Mouse (Mus musculus): ENCODE measurements around the gene Kpna6. TPM values are rescaled to one million over a fixed set of nuclear protein-coding genes. Genes with fewer than 3 reads are reported as not detected.
"Not testable (repeated sequence)": the region's sequence is repeated elsewhere in the genome, so short reads cannot be mapped to it uniquely, and the experiment has no call there.

Kpna6 gene
- 15.3 TPM in 2 replicates for polyA plus RNA-seq (2015; fragmentation: Nextera tagmentation; extraction: Ambion mirVana)

DNA sequence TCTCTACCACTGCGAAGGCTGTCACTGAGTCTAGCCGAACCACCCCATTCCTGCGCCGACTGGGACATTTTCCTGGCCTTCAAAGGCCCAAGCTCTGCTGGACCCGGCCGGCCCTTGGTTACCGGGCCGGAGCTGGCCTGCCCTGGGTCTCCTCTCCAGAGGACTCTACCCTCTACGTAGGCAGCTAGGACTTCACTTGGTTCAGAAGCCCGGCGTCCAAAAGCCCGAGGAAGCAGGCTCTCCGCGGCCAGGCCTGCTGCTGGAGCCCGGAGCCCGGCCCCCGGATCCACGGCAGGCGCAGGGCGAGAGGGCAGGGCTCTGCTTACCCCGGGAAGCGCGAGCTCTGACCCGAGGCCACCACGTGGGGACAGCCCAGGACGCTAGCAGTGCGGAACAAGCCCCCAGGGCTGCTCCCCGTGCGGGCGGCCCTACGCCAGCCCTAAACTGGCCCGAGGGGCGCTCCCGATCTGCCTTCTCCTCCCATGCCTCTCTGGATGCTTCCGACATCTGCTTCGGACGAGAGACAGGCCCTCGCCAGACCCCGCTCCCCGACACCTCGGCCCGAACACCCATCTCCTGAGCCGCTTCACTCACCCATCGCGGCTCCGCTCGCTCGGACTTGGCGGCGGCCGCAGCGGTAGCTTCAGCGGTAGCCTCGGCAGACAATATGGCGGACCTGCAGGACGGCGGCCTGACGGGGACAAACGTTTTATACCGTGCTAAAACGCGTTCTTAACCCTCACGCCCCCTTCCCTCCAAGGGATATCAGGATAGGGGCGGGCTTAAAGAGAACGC, at the start of gene Kpna6:
TSS of gene Kpna6 (minus strand) at position 685 of the 795 bp plus-strand sequence.
- H3K4me2 ChIP-seq, result peak within 1 kb of the TSS; percentile 64
- peak; percentile 82 for ATAC-seq (ENCODE audit: insufficient number of reproducible peaks, low FRiP score, low TSS enrichment, low read depth)
- H3K9me3 ChIP-seq, result no peaks in the 10 kb centered on the region
- H3K27me3 ChIP-seq, result no peaks in the 10 kb centered on the region
- peaks cover 15% of the 10 kb centered on the region for H3K4me1 ChIP-seq
- H3K36me3 ChIP-seq, result peaks cover 18% of the 10 kb centered on the region
- H3K27ac ChIP-seq, result peak within 1 kb of the TSS; percentile 97
- H3K9ac ChIP-seq, result peak within 1 kb of the TSS; percentile 99
- WGBS, result under 1% methylated on average over 65 of the region's 65 CpGs
- peak within 1 kb of the TSS; percentile 99 for H3K4me3 ChIP-seq

DNA sequence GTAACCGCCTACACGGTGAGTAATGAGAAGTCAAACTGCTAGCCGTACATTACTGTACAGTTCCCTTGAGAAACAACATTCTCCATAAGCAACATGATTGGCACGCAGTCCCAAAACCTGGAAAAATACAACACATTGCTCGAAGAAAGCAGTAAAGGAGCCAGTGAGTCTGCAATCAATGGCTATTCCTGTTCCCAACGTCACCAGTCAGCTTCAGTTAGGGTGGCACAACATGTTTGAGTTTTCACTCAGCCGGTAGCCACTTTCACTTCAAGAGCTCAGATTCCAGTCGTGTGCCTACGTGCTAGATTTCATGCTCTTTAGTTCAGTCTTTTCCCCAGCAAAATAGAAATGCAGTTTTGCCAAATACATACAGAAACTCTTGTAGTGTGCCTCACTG, 43.7 kb upstream of the Kpna6 start:
- 85% methylated on average over 9 of the region's 9 CpGs for WGBS
- Histone ChIP-seq H3K9ac (no peak overlapping the region), H3K9me3 (no peaks in the 10 kb centered on the region), H3K4me2 (no peak overlapping the region), H3K4me1 (no peaks in the 10 kb centered on the region), H3K4me3 (no peak overlapping the region), H3K36me3 (peaks cover 81% of the 10 kb centered on the region), H3K27me3 (no peaks in the 10 kb centered on the region), H3K27ac (no peak overlapping the region)
- no peak for ATAC-seq (ENCODE audit: insufficient number of reproducible peaks, low FRiP score, low TSS enrichment, low read depth)

DNA sequence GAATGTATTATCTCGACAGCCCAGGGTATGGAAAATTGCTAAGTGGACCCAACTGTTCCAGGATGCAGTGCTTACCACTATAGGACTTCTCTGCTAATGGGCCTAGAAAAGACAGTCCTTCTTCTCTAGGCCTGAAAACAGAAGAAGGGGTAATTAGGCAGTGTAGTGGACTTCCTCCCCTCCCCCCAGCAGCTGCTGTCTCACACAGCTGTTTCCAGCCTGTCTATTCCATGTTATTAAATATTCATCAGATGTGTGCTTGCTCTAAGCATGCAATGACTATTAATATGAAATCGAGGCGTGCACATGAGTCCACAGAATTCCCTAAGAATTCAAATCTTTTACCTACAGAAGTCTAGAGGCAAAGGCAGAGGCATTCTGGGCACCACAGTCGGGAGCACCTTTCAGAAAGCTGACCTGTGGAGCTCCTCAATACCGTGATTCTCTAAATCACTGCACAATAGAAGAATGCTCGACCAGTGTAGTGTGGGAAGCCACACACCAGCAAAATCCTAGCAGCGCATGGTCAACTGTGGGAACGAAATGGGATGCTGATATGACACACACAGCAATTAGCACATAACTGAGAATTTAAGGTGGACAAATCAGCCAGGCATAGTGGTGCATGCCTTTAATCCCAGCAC, 37.0 kb upstream of the Kpna6 start:
- H3K4me3 ChIP-seq, result no peak overlapping the region
- H3K4me1 ChIP-seq, result no peaks in the 10 kb centered on the region
- no peaks in the 10 kb centered on the region for H3K9me3 ChIP-seq
- peaks cover 82% of the 10 kb centered on the region for H3K36me3 ChIP-seq
- no peak overlapping the region for H3K27ac ChIP-seq
- WGBS, result 81% methylated on average over 8 of the region's 8 CpGs
- no peak for ATAC-seq (ENCODE audit: insufficient number of reproducible peaks, low FRiP score, low TSS enrichment, low read depth)
- no peak overlapping the region for H3K4me2 ChIP-seq
- H3K27me3 ChIP-seq, result no peaks in the 10 kb centered on the region
- H3K9ac ChIP-seq, result no peak overlapping the region

DNA sequence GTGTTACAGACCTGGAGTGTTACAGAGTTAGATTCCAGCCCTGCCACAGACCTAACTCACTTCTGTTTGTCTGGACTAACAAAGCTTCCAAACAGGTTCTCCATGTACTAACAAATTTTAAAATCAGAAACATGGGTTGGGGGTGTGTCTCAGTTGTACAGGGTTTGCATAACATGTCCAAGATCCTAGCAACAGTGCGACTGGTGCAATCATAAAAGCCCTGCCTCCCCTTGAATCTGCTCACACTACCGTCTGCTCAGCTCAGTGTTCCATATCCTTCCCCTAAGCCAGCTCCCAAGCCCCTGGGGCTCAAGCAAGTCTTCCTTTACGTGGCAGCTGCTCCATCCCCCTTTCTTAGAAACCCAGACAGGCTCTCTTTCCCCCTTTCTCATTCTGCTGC, 34.2 kb upstream of the Kpna6 start:
- WGBS, result 44% methylated on average over 3 of the region's 3 CpGs
- peaks cover 17% of the 10 kb centered on the region for H3K4me1 ChIP-seq
- no peak for ATAC-seq (ENCODE audit: insufficient number of reproducible peaks, low FRiP score, low TSS enrichment, low read depth)
- peaks cover 67% of the 10 kb centered on the region for H3K36me3 ChIP-seq
- no peaks in the 10 kb centered on the region for H3K27me3 ChIP-seq
- no peaks in the 10 kb centered on the region for H3K9me3 ChIP-seq
- no peak overlapping the region for H3K4me3 ChIP-seq
- H3K4me2 ChIP-seq, result no peak overlapping the region
- no peak overlapping the region for H3K9ac ChIP-seq
- H3K27ac ChIP-seq, result peak overlapping the region; percentile 63

DNA sequence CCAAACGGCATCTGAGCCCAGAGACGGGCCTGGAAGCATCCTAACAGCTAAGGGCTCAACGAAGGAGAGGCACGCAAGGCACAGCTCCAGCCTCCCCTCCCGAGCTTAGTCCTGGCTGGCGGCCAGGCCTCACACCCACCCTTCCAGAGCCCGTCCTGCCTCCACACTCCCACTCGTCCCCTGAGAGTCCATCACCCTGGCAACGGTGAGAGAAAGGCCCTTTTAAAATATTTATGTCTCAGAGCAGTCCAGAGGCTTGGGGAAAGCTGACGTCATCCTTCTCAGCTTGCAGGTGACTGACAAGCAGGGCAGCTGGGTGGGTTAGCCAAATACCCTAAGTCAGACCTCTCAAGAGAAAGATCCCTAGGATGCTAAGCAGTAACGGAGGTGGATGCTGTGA, 29.9 kb upstream of the Kpna6 start:
- Histone ChIP-seq H3K27me3 (no peaks in the 10 kb centered on the region), H3K9ac (0 out of 2 replicates have a peak overlapping the region, but pooled peaks have one; percentile 11), H3K4me1 (peaks cover 20% of the 10 kb centered on the region), H3K4me2 (peak overlapping the region; percentile 21; the same call in 1 of the 2 replicates), H3K9me3 (no peaks in the 10 kb centered on the region), H3K4me3 (no peak overlapping the region), H3K27ac (peak overlapping the region; percentile 87), H3K36me3 (peaks cover 24% of the 10 kb centered on the region)
- WGBS, result 12% methylated on average over 11 of the region's 11 CpGs
- ATAC-seq (ENCODE audit: insufficient number of reproducible peaks, low FRiP score, low TSS enrichment, low read depth), result peak; percentile 81

DNA sequence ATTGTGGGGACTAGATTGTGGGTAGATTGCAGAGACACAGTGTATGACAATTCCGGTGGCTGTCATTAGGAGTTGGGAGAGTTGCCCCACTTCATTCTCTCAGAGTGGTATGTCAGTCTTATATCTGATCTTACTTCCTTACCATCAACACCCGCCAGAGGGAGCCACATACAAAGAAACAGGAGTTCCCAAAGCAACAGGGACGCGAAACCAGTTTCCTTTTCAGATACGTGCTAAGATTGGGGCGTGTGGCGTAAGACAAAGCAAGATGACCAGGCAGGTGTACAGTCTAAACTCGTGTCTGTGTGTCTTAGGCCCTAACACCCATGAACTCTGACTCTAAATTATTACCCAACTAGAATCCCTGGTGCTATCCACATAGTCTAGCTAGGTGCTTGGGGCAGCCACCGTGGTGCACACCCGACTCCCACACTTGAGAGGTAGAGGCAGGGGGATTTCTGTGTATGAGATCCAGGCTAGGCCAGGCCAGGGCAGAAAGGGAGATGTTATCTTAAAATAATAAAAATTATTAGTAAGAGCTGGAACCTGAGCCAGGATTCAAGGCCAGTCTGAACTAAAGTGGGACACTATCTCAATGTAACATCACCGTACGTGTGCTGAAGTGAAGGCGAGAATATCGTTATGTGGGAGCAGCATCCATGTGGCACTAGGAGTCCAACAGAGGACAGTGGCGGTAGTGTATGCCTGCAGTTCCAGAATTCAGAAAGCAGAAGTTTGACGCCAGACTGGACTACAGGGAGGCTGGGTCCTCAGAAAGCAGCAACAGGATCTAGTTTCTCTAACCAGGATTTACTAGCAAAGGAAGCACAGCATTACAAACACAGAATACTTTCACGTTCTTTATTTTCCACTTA, 29.2 kb upstream of the Kpna6 start:
- peak; percentile 45; the same call in 1 of the 2 replicates for ATAC-seq (ENCODE audit: insufficient number of reproducible peaks, low FRiP score, low TSS enrichment, low read depth)

DNA sequence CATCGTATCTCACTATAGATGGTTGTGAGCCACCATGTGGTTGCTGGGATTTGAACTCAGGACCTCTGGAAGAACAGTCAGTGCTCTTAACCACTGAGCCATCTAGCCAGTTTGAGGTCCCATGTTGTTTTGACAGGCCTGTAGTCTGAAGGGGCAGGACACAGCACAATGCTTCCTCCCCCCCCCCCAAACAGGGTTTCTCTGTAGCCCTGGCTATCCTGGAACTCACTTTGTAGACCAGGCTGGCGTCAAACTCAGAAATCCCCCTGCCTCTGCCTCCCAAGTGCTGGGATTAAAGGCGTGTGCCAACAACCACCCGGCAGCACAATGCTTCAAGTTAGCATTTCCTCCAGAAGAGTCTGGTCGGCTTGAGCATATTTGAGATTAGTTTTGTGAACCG, 28.1 kb upstream of the Kpna6 start:
- H3K4me2 ChIP-seq; H3K9ac ChIP-seq; H3K27me3 ChIP-seq; H3K4me3 ChIP-seq; H3K27ac ChIP-seq; ATAC-seq (ENCODE audit: insufficient number of reproducible peaks, low FRiP score, low TSS enrichment, low read depth); H3K9me3 ChIP-seq: not testable (repeated sequence)
- peaks cover 27% of the 10 kb centered on the region for H3K4me1 ChIP-seq
- H3K36me3 ChIP-seq, result peaks cover 11% of the 10 kb centered on the region
- WGBS, result 91% methylated on average over 6 of the region's 6 CpGs

More for the DNA sequence above, 29.2 kb upstream of the Kpna6 start:
- Histone ChIP-seq H3K9ac (0 out of 2 replicates have a peak overlapping the region, but pooled peaks have one; percentile 11), H3K4me2 (peak overlapping the region; percentile 21), H3K27me3 (no peaks in the 10 kb centered on the region), H3K9me3 (no peaks in the 10 kb centered on the region), H3K4me3 (no peak overlapping the region), H3K27ac (peak overlapping the region; percentile 87), H3K4me1 (peaks cover 24% of the 10 kb centered on the region), H3K36me3 (peaks cover 21% of the 10 kb centered on the region)
- WGBS, result 43% methylated on average over 17 of the region's 17 CpGs

DNA sequence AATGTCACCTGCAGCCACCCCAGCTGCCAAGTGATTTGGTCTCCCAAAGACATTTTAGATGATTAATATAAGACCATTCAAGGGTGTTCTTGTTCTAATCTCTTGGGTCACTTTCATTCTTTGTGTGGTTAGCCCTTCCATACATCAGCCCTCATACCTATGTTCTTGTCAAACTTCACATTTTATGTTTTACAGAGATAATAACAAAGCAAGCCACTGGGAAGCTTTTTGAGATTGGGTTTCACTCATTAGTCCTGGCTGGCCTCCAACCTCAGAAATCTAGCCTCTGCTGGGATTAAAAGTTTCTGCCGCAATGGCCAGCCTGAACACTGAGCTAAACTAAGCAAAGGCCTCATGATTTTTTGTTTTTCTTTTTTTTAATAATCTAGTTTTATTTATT, 27.6 kb upstream of the Kpna6 start:
- H3K4me1 ChIP-seq, result peaks cover 31% of the 10 kb centered on the region
- no peaks in the 10 kb centered on the region for H3K27me3 ChIP-seq
- 51% methylated on average over 1 of the region's 1 CpGs for WGBS
- no peak overlapping the region for H3K27ac ChIP-seq
- H3K36me3 ChIP-seq, result peaks cover 10% of the 10 kb centered on the region
- H3K4me2 ChIP-seq, result no peak overlapping the region
- H3K9me3 ChIP-seq, result no peaks in the 10 kb centered on the region
- no peak overlapping the region for H3K4me3 ChIP-seq
- H3K9ac ChIP-seq, result no peak overlapping the region
- no peak for ATAC-seq (ENCODE audit: insufficient number of reproducible peaks, low FRiP score, low TSS enrichment, low read depth)

DNA sequence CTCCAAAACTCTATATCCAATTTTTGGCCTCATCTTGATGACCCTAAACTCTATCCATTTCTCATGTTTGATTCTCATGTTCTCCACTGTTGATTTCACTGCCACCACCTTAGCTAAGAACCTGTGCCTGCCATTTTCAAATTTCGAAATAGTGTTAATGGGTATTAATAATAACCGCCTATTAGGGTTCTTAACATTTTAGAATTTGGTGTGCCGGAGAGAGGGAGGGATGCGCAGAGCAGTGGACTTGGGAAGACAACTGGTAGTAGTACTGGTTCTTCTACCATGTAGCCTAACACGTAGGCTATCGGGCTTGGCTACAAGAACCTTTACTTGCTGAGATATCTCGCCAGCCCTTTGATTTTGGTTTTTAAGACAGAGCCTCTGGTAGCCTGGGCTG, 24.6 kb upstream of the Kpna6 start:
- Histone ChIP-seq H3K4me1 (peaks cover 19% of the 10 kb centered on the region), H3K27me3 (no peaks in the 10 kb centered on the region), H3K4me3 (peak overlapping the region; percentile 53), H3K9ac (peak overlapping the region; percentile 55; the same call in 1 of the 2 replicates), H3K4me2 (peak overlapping the region; percentile 60), H3K9me3 (no peaks in the 10 kb centered on the region), H3K27ac (peak overlapping the region; percentile 91), H3K36me3 (peaks cover 17% of the 10 kb centered on the region)
- WGBS, result 82% methylated on average over 7 of the region's 7 CpGs
- ATAC-seq (ENCODE audit: insufficient number of reproducible peaks, low FRiP score, low TSS enrichment, low read depth), result no peak

DNA sequence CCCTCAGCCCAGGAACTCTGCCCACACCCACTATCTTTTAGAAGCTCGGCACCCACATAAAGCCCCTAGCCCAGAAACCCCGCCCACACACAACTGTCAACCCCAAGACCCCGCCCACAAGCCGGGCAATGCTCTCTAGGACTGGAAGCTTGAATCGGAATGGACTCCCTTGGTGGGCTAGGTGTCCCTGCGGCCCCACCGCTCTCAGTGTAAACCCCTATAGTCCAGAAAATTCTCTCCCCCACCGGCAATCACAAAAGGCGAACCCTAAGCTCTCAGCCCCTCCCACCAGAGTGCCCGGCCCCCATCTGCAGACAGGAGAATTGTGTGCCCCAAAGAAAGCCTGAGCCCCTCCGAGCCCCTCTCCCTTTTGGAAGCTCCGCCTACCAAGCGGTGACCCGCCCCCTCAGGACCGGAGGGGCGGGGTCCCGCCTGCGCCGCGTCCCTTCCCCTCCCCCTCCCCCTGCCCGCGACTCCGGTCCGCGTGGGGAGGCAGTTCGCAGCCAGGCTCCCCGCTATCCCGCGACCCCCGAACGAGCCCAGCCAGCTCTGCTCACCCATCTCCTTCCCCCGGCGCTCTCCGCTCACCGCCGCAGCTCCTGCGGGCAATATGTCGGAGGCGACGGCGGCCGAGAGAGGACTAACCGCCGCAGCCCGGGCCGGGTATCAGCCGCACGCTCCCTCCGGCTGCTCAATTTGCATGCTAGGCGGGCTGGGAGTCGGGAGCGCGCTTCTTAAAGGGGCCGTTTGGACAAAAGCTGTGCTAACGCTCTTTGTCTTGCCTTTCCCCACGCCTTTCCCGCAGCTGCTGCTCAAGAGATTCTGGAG, 23.8 kb upstream of the Kpna6 start, which contains the start of gene Tmem39b:
TSS of gene Tmem39b (minus strand) at position 681 of the 828 bp plus-strand sequence.
- Histone ChIP-seq H3K4me2 (peak within 1 kb of the TSS; percentile 74), H3K36me3 (peaks cover 25% of the 10 kb centered on the region), H3K4me1 (peaks cover 13% of the 10 kb centered on the region), H3K27me3 (no peaks in the 10 kb centered on the region), H3K9me3 (no peaks in the 10 kb centered on the region), H3K9ac (peak within 1 kb of the TSS; percentile 55), H3K27ac (peak within 1 kb of the TSS; percentile 91), H3K4me3 (peak within 1 kb of the TSS; percentile 53)
- WGBS, result 1% methylated on average over 57 of the region's 57 CpGs
- ATAC-seq (ENCODE audit: insufficient number of reproducible peaks, low FRiP score, low TSS enrichment, low read depth), result peak; percentile 82

DNA sequence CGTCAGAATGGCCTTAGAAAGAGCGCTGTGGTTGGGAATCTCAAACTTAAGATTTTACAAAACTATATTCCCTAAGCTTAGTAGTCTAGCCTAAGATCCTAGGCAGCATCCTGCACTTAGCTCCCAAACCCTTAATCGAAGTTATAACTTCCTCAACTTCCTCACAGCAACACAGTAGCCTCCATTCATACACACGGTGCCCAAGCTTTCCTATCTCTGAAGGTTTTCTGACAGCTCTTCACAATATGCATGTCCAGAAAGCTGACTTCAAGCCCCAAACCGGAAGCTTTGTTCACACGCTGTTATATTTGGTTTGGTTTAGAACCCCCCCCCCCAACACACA, 23.2 kb upstream of the Kpna6 start:
- H3K9ac ChIP-seq, result peak overlapping the region; percentile 55
- H3K4me2 ChIP-seq, result peak overlapping the region; percentile 74
- H3K36me3 ChIP-seq, result peaks cover 28% of the 10 kb centered on the region
- WGBS, result 19% methylated on average over 6 of the region's 6 CpGs
- H3K4me1 ChIP-seq, result peaks cover 13% of the 10 kb centered on the region
- H3K27ac ChIP-seq, result peak overlapping the region; percentile 91
- H3K27me3 ChIP-seq, result no peaks in the 10 kb centered on the region
- peak overlapping the region; percentile 53 for H3K4me3 ChIP-seq
- H3K9me3 ChIP-seq, result no peaks in the 10 kb centered on the region
- no peak for ATAC-seq (ENCODE audit: insufficient number of reproducible peaks, low FRiP score, low TSS enrichment, low read depth)

Data from limb, embryonic 15.5 days (tissue).